Mouse (Mus musculus) forebrain, embryonic 15.5 days (tissue): ENCODE results near the gene Ccdc170. TPM values are rescaled to one million over a fixed set of nuclear protein-coding genes. Genes with fewer than 3 reads are reported as not detected.

ENCODE experiments used
- ATAC-seq: fragments of 200-750 bp; cut with Nextera tagmentation; replicated peaks from 2 replicates; pipeline ENCODE4 v1.8.0; 2017; ENCODE audit warnings: mild to moderate bottlenecking, moderate TSS enrichment, moderate library complexity
- H3K27ac ChIP-seq: fragments of 300-500 bp; sonication (generic); replicated peaks from 2 replicates; pipeline ENCODE4 v1.5.1; 2015; ENCODE audit warnings: mild to moderate bottlenecking, inconsistent platforms
- H3K27me3 ChIP-seq: fragments of 300-500 bp; sonication (generic); 2 replicates; pipeline ENCODE4 v1.6.1; 2015; ENCODE audit warnings: inconsistent platforms
- H3K36me3 ChIP-seq: fragments of 300-500 bp; sonication (generic); 2 replicates; pipeline ENCODE4 v1.6.1; 2015; ENCODE audit warnings: mild to moderate bottlenecking, inconsistent platforms
- H3K4me1 ChIP-seq: fragments of 300-500 bp; sonication (generic); 2 replicates; pipeline ENCODE4 v1.6.1; 2015; ENCODE audit warnings: inconsistent platforms
- H3K4me2 ChIP-seq: fragments of 300-500 bp; sonication (generic); replicated peaks from 2 replicates; pipeline ENCODE4 v1.6.1; 2015; ENCODE audit warnings: mild to moderate bottlenecking, inconsistent platforms
- H3K4me3 ChIP-seq: fragments of 300-500 bp; sonication (generic); 2 replicates; pipeline ENCODE4 v1.5.1; 2015; ENCODE audit warnings: mild to moderate bottlenecking, inconsistent platforms
- H3K9ac ChIP-seq: fragments of 300-500 bp; sonication (generic); replicated peaks from 2 replicates; pipeline ENCODE4 v1.6.1; 2015; ENCODE audit warnings: mild to moderate bottlenecking, inconsistent platforms
- H3K9me3 ChIP-seq: fragments of 300-500 bp; sonication (generic); 2 replicates; pipeline ENCODE4 v1.6.1; 2016; ENCODE audit warnings: inconsistent platforms
- WGBS: fragments of 180-500 bp; shearing (Covaris S2); methylation state at CpG from one replicate; pipeline ENCODE4 v1.1.7; 2015; ENCODE audit warnings: mixed read lengths; 5-methylcytosine and 5-hydroxymethylcytosine counted together
- polyA plus RNA-seq: library from polyadenylated mRNA; unstranded; fragments of >200 nt; fragmentation: Nextera tagmentation; extraction: Ambion mirVana; gene quantifications from 2 replicates; pipeline ENCODE4 v1.2.1, GENCODE M21; 2015

Ccdc170 gene
- polyA plus RNA-seq, 1 experiment from 2014 or later, result 0.32 TPM

- Histone ChIP-seq H3K9me3 (no peaks in the 10 kb centered on the region), H3K9ac (no peak overlapping the region), H3K4me1 (no peaks in the 10 kb centered on the region), H3K4me3 (no peak overlapping the region), H3K36me3 (no peaks in the 10 kb centered on the region), H3K27me3 (no peaks in the 10 kb centered on the region), H3K27ac (no peak overlapping the region), H3K4me2 (no peak overlapping the region)
- 24% methylated on average over 7 of the region's 7 CpGs for WGBS
- no peak for ATAC-seq
Observed at GRCm38 (mm10) chr10:4528043-4528442, 45.7 kb downstream of the Ccdc170 start.

- Histone ChIP-seq H3K27me3 (no peaks in the 10 kb centered on the region), H3K9me3 (no peaks in the 10 kb centered on the region), H3K4me3 (no peak overlapping the region), H3K4me2 (no peak overlapping the region), H3K4me1 (no peaks in the 10 kb centered on the region), H3K27ac (no peak overlapping the region), H3K9ac (no peak overlapping the region), H3K36me3 (no peaks in the 10 kb centered on the region)
- ATAC-seq, result no peak
- WGBS, result 89% methylated on average over 9 of the region's 9 CpGs
Observed at GRCm38 (mm10) chr10:4530638-4531235, 48.4 kb downstream of the Ccdc170 start.

GRCm38 (mm10) chr10:4531933-4532332 is 49.6 kb downstream of the Ccdc170 start:
- H3K27me3 ChIP-seq, result no peaks in the 10 kb centered on the region
- H3K4me3 ChIP-seq, result no peak overlapping the region
- no peaks in the 10 kb centered on the region for H3K36me3 ChIP-seq
- H3K9ac ChIP-seq, result no peak overlapping the region
- H3K27ac ChIP-seq, result no peak overlapping the region
- WGBS, result 77% methylated on average over 6 of the region's 6 CpGs
- no peak for ATAC-seq
- no peaks in the 10 kb centered on the region for H3K4me1 ChIP-seq
- no peak overlapping the region for H3K4me2 ChIP-seq
- H3K9me3 ChIP-seq, result no peaks in the 10 kb centered on the region

- H3K4me2 ChIP-seq, result no peak overlapping the region
- H3K36me3 ChIP-seq, result no peaks in the 10 kb centered on the region
- H3K9me3 ChIP-seq, result no peaks in the 10 kb centered on the region
- H3K9ac ChIP-seq, result no peak overlapping the region
- H3K27ac ChIP-seq, result no peak overlapping the region
- ATAC-seq, result no peak
- no peak overlapping the region for H3K4me3 ChIP-seq
- no peaks in the 10 kb centered on the region for H3K27me3 ChIP-seq
- no peaks in the 10 kb centered on the region for H3K4me1 ChIP-seq
- WGBS, result 74% methylated on average over 6 of the region's 6 CpGs
Observed at GRCm38 (mm10) chr10:4532731-4533130, 50.4 kb downstream of the Ccdc170 start.

- no peak for ATAC-seq
- H3K4me1 ChIP-seq, result no peaks in the 10 kb centered on the region
- WGBS, result 87% methylated on average over 11 of the region's 11 CpGs
- no peaks in the 10 kb centered on the region for H3K36me3 ChIP-seq
- H3K4me2 ChIP-seq, result no peak overlapping the region
- H3K9ac ChIP-seq, result no peak overlapping the region
- H3K9me3 ChIP-seq, result no peaks in the 10 kb centered on the region
- no peak overlapping the region for H3K4me3 ChIP-seq
- no peak overlapping the region for H3K27ac ChIP-seq
- H3K27me3 ChIP-seq, result no peaks in the 10 kb centered on the region
Observed at GRCm38 (mm10) chr10:4533873-4534272, 51.6 kb downstream of the Ccdc170 start.

GRCm38 (mm10) chr10:4545550-4545949 is 63.2 kb downstream of the Ccdc170 start:
- WGBS, result 96% methylated on average over 2 of the region's 2 CpGs
- Histone ChIP-seq H3K27me3 (no peaks in the 10 kb centered on the region), H3K27ac (no peak overlapping the region), H3K4me3 (no peak overlapping the region), H3K4me2 (no peak overlapping the region), H3K36me3 (no peaks in the 10 kb centered on the region), H3K9me3 (no peaks in the 10 kb centered on the region; the same call in 1 of the 2 replicates), H3K4me1 (no peaks in the 10 kb centered on the region), H3K9ac (no peak overlapping the region)
- no peak for ATAC-seq

GRCm38 (mm10) chr10:4553442-4554119 is 71.3 kb downstream of the Ccdc170 start:
- Histone ChIP-seq H3K36me3 (no peaks in the 10 kb centered on the region), H3K27me3 (no peaks in the 10 kb centered on the region), H3K27ac (no peak overlapping the region), H3K9me3 (no peaks in the 10 kb centered on the region), H3K4me2 (no peak overlapping the region), H3K9ac (no peak overlapping the region), H3K4me3 (no peak overlapping the region), H3K4me1 (no peaks in the 10 kb centered on the region)
- WGBS, result 84% methylated on average over 9 of the region's 9 CpGs
- ATAC-seq, result no peak

GRCm38 (mm10) chr10:4556842-4557377 is 74.6 kb downstream of the Ccdc170 start:
- Histone ChIP-seq H3K4me2 (no peak overlapping the region), H3K4me1 (no peaks in the 10 kb centered on the region), H3K9ac (no peak overlapping the region), H3K27ac (no peak overlapping the region), H3K4me3 (no peak overlapping the region), H3K9me3 (no peaks in the 10 kb centered on the region), H3K27me3 (no peaks in the 10 kb centered on the region), H3K36me3 (no peaks in the 10 kb centered on the region)
- ATAC-seq, result no peak
- WGBS, result 88% methylated on average over 3 of the region's 3 CpGs

GRCm38 (mm10) chr10:4559132-4559531 is 76.8 kb downstream of the Ccdc170 start:
- ATAC-seq, result no peak
- WGBS, result 48% methylated on average over 4 of the region's 4 CpGs
- no peaks in the 10 kb centered on the region for H3K4me1 ChIP-seq
- no peaks in the 10 kb centered on the region for H3K27me3 ChIP-seq
- H3K9me3 ChIP-seq, result no peaks in the 10 kb centered on the region
- no peak overlapping the region for H3K27ac ChIP-seq
- H3K4me3 ChIP-seq, result no peak overlapping the region
- H3K9ac ChIP-seq, result no peak overlapping the region
- no peaks in the 10 kb centered on the region for H3K36me3 ChIP-seq
- no peak overlapping the region for H3K4me2 ChIP-seq

GRCm38 (mm10) chr10:4565148-4565547 is 82.8 kb downstream of the Ccdc170 start:
- H3K4me2 ChIP-seq, result no peak overlapping the region
- H3K36me3 ChIP-seq, result no peaks in the 10 kb centered on the region
- no peaks in the 10 kb centered on the region for H3K27me3 ChIP-seq
- WGBS, result 93% methylated on average over 1 of the region's 1 CpGs
- H3K9me3 ChIP-seq, result no peaks in the 10 kb centered on the region
- no peak overlapping the region for H3K4me3 ChIP-seq
- H3K4me1 ChIP-seq, result no peaks in the 10 kb centered on the region
- ATAC-seq, result no peak
- no peak overlapping the region for H3K27ac ChIP-seq
- no peak overlapping the region for H3K9ac ChIP-seq

GRCm38 (mm10) chr10:4570778-4571177 is 88.5 kb downstream of the Ccdc170 start:
- 0 out of 2 replicates have a peak overlapping the region, but pooled peaks have one; percentile 4 for H3K27ac ChIP-seq
- no peaks in the 10 kb centered on the region for H3K36me3 ChIP-seq
- H3K9me3 ChIP-seq, result no peaks in the 10 kb centered on the region
- 0 out of 2 replicates have a peak, but pooled peaks cover 6% of the 10 kb centered on the region for H3K4me1 ChIP-seq
- H3K4me3 ChIP-seq, result no peak overlapping the region
- 0 out of 2 replicates have a peak, but pooled peaks have one; percentile 38 for ATAC-seq
- H3K4me2 ChIP-seq, result no peak overlapping the region
- 79% methylated on average over 4 of the region's 4 CpGs for WGBS
- H3K27me3 ChIP-seq, result no peaks in the 10 kb centered on the region
- no peak overlapping the region for H3K9ac ChIP-seq

GRCm38 (mm10) chr10:4571304-4571703 is 89.0 kb downstream of the Ccdc170 start:
- 57% methylated on average over 4 of the region's 4 CpGs for WGBS
- Histone ChIP-seq H3K27ac (no peak overlapping the region), H3K9me3 (no peaks in the 10 kb centered on the region), H3K4me1 (0 out of 2 replicates have a peak, but pooled peaks cover 6% of the 10 kb centered on the region), H3K36me3 (no peaks in the 10 kb centered on the region), H3K27me3 (no peaks in the 10 kb centered on the region), H3K4me3 (no peak overlapping the region), H3K9ac (no peak overlapping the region), H3K4me2 (no peak overlapping the region)
- 0 out of 2 replicates have a peak, but pooled peaks have one; percentile 38 for ATAC-seq
